Mouse (Mus musculus): Measurements from ENCODE around the gene E130114P18Rik. TPM values are rescaled to one million over a fixed set of nuclear protein-coding genes. Genes with fewer than 3 reads are reported as not detected.

Gene E130114P18Rik
- polyA plus RNA-seq (2016; fragmentation: Nextera tagmentation; extraction: Ambion mirVana) = 28.0 and 28.2 TPM in 2 replicates

GRCm38 (mm10) chr4:97777706-97778176 lies at the start of gene E130114P18Rik:
Gene E130114P18Rik, minus strand, starts transcription at chr4:97778078.
- Histone ChIP-seq H3K4me2 (replicated peaks) (peak within 1 kb of the TSS; percentile 84), H3K9ac (peak within 1 kb of the TSS; percentile 93), H3K36me3 (peaks cover 3% of the 10 kb centered on the region; the same call in 1 of the 2 replicates), H3K27ac (peak within 1 kb of the TSS; percentile 94), H3K27me3 (peaks cover 8% of the 10 kb centered on the region; the same call in 1 of the 2 replicates), H3K9me3 (replicated peaks) (no peaks in the 10 kb centered on the region), H3K4me3 (peak within 1 kb of the TSS; percentile 74), H3K4me1 (peaks cover 31% of the 10 kb centered on the region)
- WGBS = under 1% methylated on average over 35 of the region's 37 CpGs
- ATAC-seq (ENCODE audit: low FRiP score) = peak; percentile 75

DNA sequence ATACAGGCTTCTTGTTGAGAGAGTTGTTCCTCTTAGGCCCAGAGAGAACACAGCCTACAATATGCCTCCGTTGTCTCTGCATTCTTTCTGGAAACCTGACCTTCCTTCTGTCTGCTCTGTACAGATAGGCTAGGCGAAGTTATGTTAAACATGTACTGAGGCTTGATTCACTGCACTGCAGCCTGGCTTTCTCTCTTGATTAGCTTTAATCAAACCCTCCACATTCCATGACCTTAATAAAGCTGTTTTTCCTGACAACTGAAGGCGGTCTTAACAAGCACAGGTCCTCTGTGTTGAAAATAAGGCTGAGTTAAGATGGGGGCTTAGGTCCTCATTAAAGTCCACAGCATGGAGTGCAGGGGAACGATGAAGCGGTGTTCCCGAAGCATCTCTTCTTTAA lies 49.2 kb upstream of the E130114P18Rik start:
- Histone ChIP-seq H3K4me2 (replicated peaks) (no peak overlapping the region), H3K9me3 (replicated peaks) (no peaks in the 10 kb centered on the region), H3K9ac (no peak overlapping the region), H3K4me1 (peaks cover 20% of the 10 kb centered on the region), H3K27me3 (no peaks in the 10 kb centered on the region), H3K27ac (no peak overlapping the region), H3K4me3 (no peak overlapping the region), H3K36me3 (0 out of 2 replicates have a peak, but pooled peaks cover 4% of the 10 kb centered on the region)
- WGBS = 73% methylated on average over 6 of the region's 6 CpGs
- ATAC-seq (ENCODE audit: low FRiP score) = 0 out of 2 replicates have a peak, but pooled peaks have one; percentile 46

- 74% methylated on average over 4 of the region's 4 CpGs for WGBS
- 0 out of 2 replicates have a peak, but pooled peaks cover under 1% of the 10 kb centered on the region for H3K36me3 ChIP-seq
- H3K9ac ChIP-seq = no peak overlapping the region
- no peaks in the 10 kb centered on the region for H3K9me3 ChIP-seq (replicated peaks)
- no peak overlapping the region for H3K4me2 ChIP-seq (replicated peaks)
- H3K27ac ChIP-seq = no peak overlapping the region
- H3K27me3 ChIP-seq = no peaks in the 10 kb centered on the region
- H3K4me3 ChIP-seq = no peak overlapping the region
- H3K4me1 ChIP-seq = peaks cover 20% of the 10 kb centered on the region
- no peak; the same call in 1 of the 2 replicates for ATAC-seq (ENCODE audit: low FRiP score)
Measured at GRCm38 (mm10) chr4:97825841-97826240, 48.0 kb upstream of the E130114P18Rik start.

DNA sequence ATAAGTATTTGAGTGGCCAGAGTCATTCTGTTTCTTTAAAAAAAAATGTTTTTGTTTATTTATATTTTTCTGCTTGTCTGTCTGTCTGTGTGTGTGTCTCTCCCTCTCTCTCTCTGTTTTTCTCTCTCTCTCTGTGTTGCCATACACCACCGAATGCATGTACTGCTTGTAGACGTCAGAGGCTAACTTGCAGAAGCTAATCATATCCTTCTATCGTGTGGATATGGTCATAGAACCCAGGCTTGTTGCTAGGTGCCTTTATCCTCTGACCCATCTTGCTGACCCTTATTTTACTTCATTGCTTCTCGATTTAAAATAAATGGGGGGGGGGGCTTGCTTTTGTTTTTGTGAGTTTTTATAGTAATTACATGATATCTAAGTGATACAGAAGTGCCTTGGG lies 47.6 kb upstream of the E130114P18Rik start:
- WGBS = 73% methylated on average over 4 of the region's 4 CpGs
- H3K27me3 ChIP-seq = no peaks in the 10 kb centered on the region
- H3K36me3 ChIP-seq = no peaks in the 10 kb centered on the region
- no peak overlapping the region for H3K4me3 ChIP-seq
- no peaks in the 10 kb centered on the region for H3K9me3 ChIP-seq (replicated peaks)
- peaks cover 20% of the 10 kb centered on the region for H3K4me1 ChIP-seq
- no peak overlapping the region for H3K4me2 ChIP-seq (replicated peaks)
- H3K27ac ChIP-seq = no peak overlapping the region
- no peak overlapping the region for H3K9ac ChIP-seq
- ATAC-seq (ENCODE audit: low FRiP score) = no peak; the same call in 1 of the 2 replicates

GRCm38 (mm10) chr4:97824451-97824850 lies 46.6 kb upstream of the E130114P18Rik start:
- no peak for ATAC-seq (ENCODE audit: low FRiP score)
- peaks cover 17% of the 10 kb centered on the region for H3K4me1 ChIP-seq

GRCm38 (mm10) chr4:97823512-97823911 lies 45.6 kb upstream of the E130114P18Rik start:
- no peak overlapping the region for H3K4me3 ChIP-seq
- H3K27ac ChIP-seq = no peak overlapping the region
- H3K27me3 ChIP-seq = no peaks in the 10 kb centered on the region
- H3K9me3 ChIP-seq (replicated peaks) = no peaks in the 10 kb centered on the region
- no peaks in the 10 kb centered on the region for H3K36me3 ChIP-seq
- 91% methylated on average over 6 of the region's 6 CpGs for WGBS
- H3K9ac ChIP-seq = no peak overlapping the region
- no peak for ATAC-seq (ENCODE audit: low FRiP score)
- H3K4me2 ChIP-seq (replicated peaks) = no peak overlapping the region
- peaks cover 16% of the 10 kb centered on the region for H3K4me1 ChIP-seq

More at GRCm38 (mm10) chr4:97824451-97824850, 46.6 kb upstream of the E130114P18Rik start:
- 64% methylated on average over 4 of the region's 4 CpGs for WGBS
- Histone ChIP-seq H3K4me3 (no peak overlapping the region), H3K27me3 (no peaks in the 10 kb centered on the region), H3K9me3 (replicated peaks) (no peaks in the 10 kb centered on the region), H3K9ac (no peak overlapping the region), H3K4me2 (replicated peaks) (no peak overlapping the region), H3K27ac (no peak overlapping the region), H3K36me3 (no peaks in the 10 kb centered on the region)

GRCm38 (mm10) chr4:97821556-97822251 lies 43.8 kb upstream of the E130114P18Rik start:
- Histone ChIP-seq H3K9ac (no peak overlapping the region), H3K4me1 (peaks cover 16% of the 10 kb centered on the region), H3K9me3 (replicated peaks) (no peaks in the 10 kb centered on the region), H3K4me2 (replicated peaks) (no peak overlapping the region), H3K27ac (no peak overlapping the region), H3K27me3 (no peaks in the 10 kb centered on the region), H3K4me3 (no peak overlapping the region), H3K36me3 (no peaks in the 10 kb centered on the region)
- 83% methylated on average over 4 of the region's 4 CpGs for whole genome bisulfite sequencing
- no peak for ATAC-seq (ENCODE audit: low FRiP score)

DNA sequence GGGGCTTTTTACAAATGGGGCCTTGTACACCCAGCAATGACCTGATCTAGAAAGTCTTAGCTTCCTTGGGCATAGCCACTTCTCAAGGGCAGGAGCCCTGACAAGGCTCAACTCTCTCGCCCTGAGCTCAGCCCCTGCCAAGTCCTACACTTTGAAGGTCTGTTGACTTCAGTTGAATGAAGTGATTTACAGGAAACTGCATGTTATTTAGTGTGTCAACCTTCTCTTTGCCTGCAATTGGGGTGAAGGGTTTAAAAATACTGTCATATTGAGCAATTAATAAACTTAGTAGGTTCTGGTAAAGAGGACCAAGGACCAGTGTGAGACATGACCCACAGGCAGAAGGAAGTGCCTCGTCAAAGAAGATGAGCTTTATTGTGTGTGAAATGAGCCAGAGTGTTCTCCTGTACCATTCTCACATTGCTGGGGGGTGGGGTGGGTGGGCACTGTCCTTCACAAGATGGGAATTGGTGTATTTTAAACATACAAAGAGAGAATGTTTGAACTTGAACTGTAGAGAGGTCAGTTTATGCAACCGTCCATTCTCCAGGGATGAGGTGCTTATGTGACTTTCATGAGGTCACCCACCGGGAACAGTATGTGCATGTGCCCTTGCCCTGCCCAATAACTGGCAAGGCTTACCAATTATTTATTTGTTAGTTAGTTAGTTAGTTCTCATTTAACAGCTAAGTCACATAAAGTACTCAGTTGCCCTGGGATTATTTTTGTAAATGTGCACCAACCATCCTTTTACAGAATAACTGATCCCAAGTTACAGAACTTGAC lies 42.8 kb upstream of the E130114P18Rik start:
- no peak overlapping the region for H3K4me2 ChIP-seq (replicated peaks)
- no peaks in the 10 kb centered on the region for H3K36me3 ChIP-seq
- no peak overlapping the region for H3K27ac ChIP-seq
- no peak overlapping the region for H3K4me3 ChIP-seq
- 83% methylated on average over 4 of the region's 4 CpGs for WGBS
- H3K4me1 ChIP-seq = peaks cover 13% of the 10 kb centered on the region
- ATAC-seq (ENCODE audit: low FRiP score) = no peak
- no peaks in the 10 kb centered on the region for H3K9me3 ChIP-seq (replicated peaks)
- no peak overlapping the region for H3K9ac ChIP-seq
- H3K27me3 ChIP-seq = no peaks in the 10 kb centered on the region

DNA sequence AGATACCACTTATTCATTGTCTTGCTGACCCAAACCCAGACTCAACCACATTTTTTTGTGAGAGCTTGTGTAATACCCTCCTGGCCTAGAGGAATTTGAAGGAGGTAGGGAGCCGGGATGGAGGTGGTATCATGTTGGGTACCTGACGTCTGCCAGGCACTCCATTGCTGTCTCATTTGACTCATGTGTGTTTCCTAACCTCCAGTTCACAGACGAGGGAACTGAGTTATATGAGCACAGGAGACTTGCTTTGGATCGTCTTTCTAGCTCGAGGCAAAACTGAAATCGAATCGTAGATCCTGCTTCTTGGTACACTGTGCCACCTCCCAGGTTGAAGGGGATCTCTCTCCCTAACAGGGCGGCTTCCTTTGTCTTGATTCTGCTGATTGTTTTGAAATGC lies 41.2 kb upstream of the E130114P18Rik start:
- Histone ChIP-seq H3K4me3 (no peak overlapping the region), H3K9me3 (replicated peaks) (no peaks in the 10 kb centered on the region), H3K27ac (no peak overlapping the region), H3K36me3 (no peaks in the 10 kb centered on the region), H3K4me2 (replicated peaks) (no peak overlapping the region), H3K4me1 (no peaks in the 10 kb centered on the region; the same call in 1 of the 2 replicates), H3K27me3 (no peaks in the 10 kb centered on the region), H3K9ac (no peak overlapping the region)
- 83% methylated on average over 8 of the region's 8 CpGs for WGBS
- ATAC-seq (ENCODE audit: low FRiP score) = no peak

- Histone ChIP-seq H3K27me3 (no peaks in the 10 kb centered on the region), H3K4me1 (no peaks in the 10 kb centered on the region), H3K4me3 (no peak overlapping the region), H3K9ac (no peak overlapping the region), H3K4me2 (replicated peaks) (no peak overlapping the region), H3K36me3 (no peaks in the 10 kb centered on the region), H3K27ac (no peak overlapping the region), H3K9me3 (replicated peaks) (no peaks in the 10 kb centered on the region)
- no peak for ATAC-seq (ENCODE audit: low FRiP score)
- WGBS = 80% methylated on average over 3 of the region's 3 CpGs
Measured at GRCm38 (mm10) chr4:97818498-97818897, 40.6 kb upstream of the E130114P18Rik start.

DNA sequence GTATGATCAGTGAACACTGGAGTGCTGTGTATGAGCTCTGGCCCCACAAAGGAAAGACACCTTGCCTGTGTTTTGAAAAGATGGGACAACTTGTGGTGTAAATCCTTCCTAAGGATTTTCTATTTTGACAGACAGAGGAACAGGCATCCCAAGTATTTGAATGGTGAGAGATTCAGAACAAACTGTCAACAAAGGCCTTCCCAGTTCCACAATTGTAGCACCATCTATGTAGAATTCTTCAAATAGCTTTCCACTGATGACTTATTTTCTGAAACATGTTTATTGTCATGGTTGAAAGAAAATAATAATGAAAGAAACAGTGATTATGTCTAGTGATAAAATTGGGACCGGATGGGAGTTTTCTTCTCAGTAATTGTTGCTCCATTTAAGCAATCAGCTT lies 39.9 kb upstream of the E130114P18Rik start:
- no peak for ATAC-seq (ENCODE audit: low FRiP score)
- H3K9ac ChIP-seq = no peak overlapping the region
- WGBS = 77% methylated on average over 1 of the region's 1 CpGs
- H3K4me1 ChIP-seq = no peaks in the 10 kb centered on the region
- no peak overlapping the region for H3K27ac ChIP-seq
- H3K27me3 ChIP-seq = no peaks in the 10 kb centered on the region
- H3K4me3 ChIP-seq = no peak overlapping the region
- H3K4me2 ChIP-seq (replicated peaks) = no peak overlapping the region
- H3K36me3 ChIP-seq = no peaks in the 10 kb centered on the region
- no peaks in the 10 kb centered on the region for H3K9me3 ChIP-seq (replicated peaks)

GRCm38 (mm10) chr4:97816753-97817152 lies 38.9 kb upstream of the E130114P18Rik start:
- H3K4me1 ChIP-seq = no peaks in the 10 kb centered on the region
- no peak overlapping the region for H3K27ac ChIP-seq
- H3K27me3 ChIP-seq = no peaks in the 10 kb centered on the region
- H3K9me3 ChIP-seq (replicated peaks) = no peaks in the 10 kb centered on the region
- ATAC-seq (ENCODE audit: low FRiP score) = no peak
- H3K4me2 ChIP-seq (replicated peaks) = no peak overlapping the region
- H3K36me3 ChIP-seq = no peaks in the 10 kb centered on the region
- H3K9ac ChIP-seq = no peak overlapping the region
- WGBS = 89% methylated on average over 3 of the region's 3 CpGs
- H3K4me3 ChIP-seq = no peak overlapping the region

Data from hindbrain, embryonic 12.5 days (tissue).